Mouse (Mus musculus) spleen, embryonic (tissue): ENCODE results near the gene Pbld2.

Source experiments
- CTCF ChIA-PET: fragments of 350-600 bp; sonication (Branson Sonifier 250); formaldehyde crosslinking; loops from one replicate; lab custom pipeline; 2022; lab: Charles Lee

Gene Pbld2

DNA sequence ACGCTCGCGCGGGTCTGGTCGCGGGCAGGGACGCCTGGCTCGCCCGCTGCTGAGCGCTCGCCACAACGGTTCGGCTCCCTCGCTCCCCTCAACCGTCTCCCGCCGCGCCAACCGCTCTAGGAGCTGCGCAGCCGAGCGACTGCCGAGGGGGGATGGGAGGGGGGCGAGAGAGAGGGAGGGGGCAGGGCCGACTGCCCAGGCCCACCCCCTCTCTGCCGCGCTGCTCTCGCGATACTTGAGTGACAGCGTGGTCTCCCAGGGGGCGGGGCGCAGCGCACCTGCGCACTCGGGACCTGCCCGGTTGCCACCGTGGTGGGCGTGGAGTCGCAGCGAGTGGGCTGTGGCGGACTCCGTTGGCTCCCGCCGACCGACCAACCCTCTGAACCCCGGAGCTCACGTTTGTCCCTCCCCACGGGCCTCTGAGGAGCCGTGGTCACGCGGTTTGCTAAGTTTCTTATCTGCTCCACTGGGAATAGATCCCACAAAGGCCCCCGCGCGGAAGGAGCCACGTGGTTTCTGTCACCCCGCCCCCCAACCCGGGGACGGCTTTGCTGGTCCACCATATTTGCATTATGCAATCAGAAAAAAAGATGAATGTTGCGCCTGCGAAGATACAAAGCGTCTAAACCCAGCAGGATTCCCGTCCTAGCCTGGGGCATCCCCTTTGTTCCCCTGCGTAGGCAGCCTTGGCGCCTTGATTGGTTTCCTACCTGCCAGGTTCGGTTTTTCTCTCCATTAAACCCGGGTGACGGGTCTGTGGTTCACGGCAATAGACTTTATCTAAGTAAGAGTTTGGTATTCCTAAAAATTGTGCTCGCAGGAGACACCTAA, at the start of gene Pbld2, which contains the start of gene Hnrnph3:
Gene Pbld2, plus strand, starts transcription at position 567 of the 831 bp plus-strand sequence.
Gene Hnrnph3, minus strand, starts transcription at position 469 of the 831 bp plus-strand sequence.
- CTCF ChIA-PET = interaction anchor here (0.6 kb wide), 1 partner anchor 85 kb away, joined by 3 read pairs; no protein-coding TSS in a partner anchor

- CTCF ChIA-PET = interaction anchor here (0.5 to 0.7 kb wide), 3 partner anchors 9 to 377 kb away, joined by 3 to 5 read pairs (median 4); no protein-coding TSS in a partner anchor
Observed at GRCm38 (mm10) chr10:62979667-62980038, 44.5 kb upstream of the Pbld2 start.

GRCm38 (mm10) chr10:62980039-62980954, 43.8 kb upstream of the Pbld2 start, which contains the start of gene Rufy2:
Gene Rufy2, plus strand, starts transcription at chr10:62980223.
- CTCF ChIA-PET = interaction anchor here (0.7 kb wide), 1 partner anchor 29 kb away, joined by 4 read pairs; no protein-coding TSS in a partner anchor

DNA sequence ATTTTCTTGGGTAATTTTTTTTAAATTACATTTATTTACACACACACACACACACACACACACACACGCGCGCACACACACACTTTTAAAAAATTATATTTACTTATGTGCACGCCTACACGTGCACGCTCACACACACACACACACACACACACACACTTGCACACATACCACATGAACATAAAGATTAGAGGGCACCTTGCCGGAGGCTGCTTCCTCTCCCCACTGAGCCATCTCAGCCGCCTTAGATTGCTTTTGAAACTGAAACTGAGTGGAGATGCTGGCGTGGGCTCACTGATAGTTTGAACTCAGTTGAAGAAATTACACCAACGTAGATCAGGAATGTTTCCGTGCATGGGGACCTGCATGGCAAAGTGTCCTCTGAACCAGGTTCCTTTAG, 40.0 kb upstream of the Pbld2 start:
- CTCF ChIA-PET = no interaction called here

- CTCF ChIA-PET = no interaction called here
Observed at GRCm38 (mm10) chr10:62984495-62984894, 39.6 kb upstream of the Pbld2 start.

GRCm38 (mm10) chr10:62987341-62987740, 36.8 kb upstream of the Pbld2 start:
- CTCF ChIA-PET = no interaction called here

- CTCF ChIA-PET = interaction anchor here (0.5 kb wide), 1 partner anchor 78 kb away, joined by 3 read pairs; no protein-coding TSS in a partner anchor
Observed at GRCm38 (mm10) chr10:62990636-62991035, 33.5 kb upstream of the Pbld2 start.

- CTCF ChIA-PET = no interaction called here
Observed at GRCm38 (mm10) chr10:62993991-62994390, 30.1 kb upstream of the Pbld2 start.

DNA sequence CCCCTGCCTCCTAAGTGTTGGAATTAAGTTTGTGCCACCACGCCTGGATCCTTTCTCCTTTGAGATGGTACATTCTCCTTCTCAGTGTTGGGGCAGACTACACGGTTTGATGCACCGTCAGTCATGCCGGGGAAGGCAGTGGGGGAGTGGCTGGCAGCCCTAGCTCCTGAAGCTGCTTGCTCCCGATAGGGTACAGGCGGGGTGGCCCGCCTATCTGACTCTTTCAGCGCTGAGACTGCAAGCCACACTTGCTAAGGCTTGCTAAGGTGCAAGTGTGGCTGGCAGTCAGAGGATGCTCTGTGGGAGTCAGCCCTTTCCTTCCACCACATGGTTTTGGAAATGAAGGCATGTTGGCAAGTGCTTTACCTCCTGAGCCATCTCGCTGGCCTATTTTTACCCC, 23.5 kb upstream of the Pbld2 start:
- CTCF ChIA-PET = no interaction called here

GRCm38 (mm10) chr10:63003252-63003651, 20.9 kb upstream of the Pbld2 start:
- CTCF ChIA-PET = no interaction called here

GRCm38 (mm10) chr10:63004556-63004955, 19.6 kb upstream of the Pbld2 start:
- CTCF ChIA-PET = no interaction called here

GRCm38 (mm10) chr10:63008193-63008592, 15.9 kb upstream of the Pbld2 start:
- CTCF ChIA-PET = no interaction called here

GRCm38 (mm10) chr10:63010268-63010667, 13.8 kb upstream of the Pbld2 start:
- CTCF ChIA-PET = no interaction called here

GRCm38 (mm10) chr10:63011556-63011955, 12.6 kb upstream of the Pbld2 start:
- CTCF ChIA-PET = no interaction called here

DNA sequence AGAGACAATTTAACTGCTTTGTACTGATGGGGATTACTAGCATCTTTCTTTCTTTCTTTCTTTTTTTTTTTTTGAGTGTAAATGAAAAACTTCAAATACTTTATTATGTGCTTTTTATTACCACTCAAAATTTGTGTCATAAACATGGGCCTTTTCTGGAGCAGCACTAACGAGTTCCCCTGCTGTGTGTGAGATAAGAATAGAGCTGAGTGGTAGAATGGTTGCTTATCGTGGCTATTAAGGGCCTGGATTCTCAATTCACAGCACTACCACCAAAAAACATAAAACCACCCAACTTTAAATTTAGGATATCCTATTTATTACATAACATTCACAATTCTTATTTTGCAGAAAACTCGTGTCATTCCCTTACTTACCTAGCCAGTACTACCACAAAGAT, 10.6 kb upstream of the Pbld2 start:
- CTCF ChIA-PET = interaction anchor here (0.6 kb wide), 1 partner anchor 427 kb away, joined by 3 read pairs; no protein-coding TSS in a partner anchor

DNA sequence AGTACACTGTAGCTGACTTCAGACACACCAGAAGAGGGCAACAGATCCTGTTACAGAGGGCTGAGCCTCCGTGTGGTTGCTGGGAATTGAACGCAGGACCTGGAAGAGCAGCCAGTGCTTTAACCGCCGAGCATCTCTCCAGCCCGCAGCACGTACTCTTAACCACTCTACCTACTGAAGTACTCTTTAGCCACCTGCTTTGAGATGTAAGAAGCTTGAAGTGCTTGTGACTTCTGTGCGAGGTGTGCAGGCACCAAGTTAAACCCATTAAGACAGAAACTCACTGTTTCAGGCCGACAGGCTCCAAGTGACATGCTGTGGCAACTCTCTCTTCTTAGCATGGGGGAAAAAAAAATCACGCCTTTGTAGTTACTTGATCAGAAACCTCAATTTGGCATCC, 9.9 kb upstream of the Pbld2 start:
- CTCF ChIA-PET = no interaction called here

DNA sequence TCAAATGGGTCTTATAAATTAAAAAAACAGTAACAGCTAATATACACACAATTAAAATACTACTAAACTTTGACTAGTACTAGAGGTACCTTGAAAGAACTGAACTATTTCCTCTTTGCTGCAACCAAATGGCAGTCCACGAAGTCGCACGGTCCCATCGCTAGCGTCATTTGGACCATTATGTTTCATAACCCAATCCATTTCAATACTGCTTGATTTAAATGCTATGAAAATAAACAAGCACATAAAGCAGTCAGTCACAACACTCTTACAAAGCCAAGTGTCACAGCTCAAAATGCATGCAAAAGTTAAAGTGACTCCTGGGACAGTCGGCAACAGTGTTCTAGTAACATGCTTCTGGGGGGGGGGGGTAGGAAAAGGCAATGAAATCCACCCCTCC, 4.8 kb upstream of the Pbld2 start:
- CTCF ChIA-PET = interaction anchor here (0.6 to 0.7 kb wide), 2 partner anchors 21 to 142 kb away, joined by 3 to 6 read pairs; no protein-coding TSS in a partner anchor

- CTCF ChIA-PET = interaction anchor here (0.5 to 0.6 kb wide), 2 partner anchors 54 to 100 kb away, joined by 3 read pairs; no protein-coding TSS in a partner anchor
Observed at GRCm38 (mm10) chr10:63021702-63022101, 2.4 kb upstream of the Pbld2 start.

DNA sequence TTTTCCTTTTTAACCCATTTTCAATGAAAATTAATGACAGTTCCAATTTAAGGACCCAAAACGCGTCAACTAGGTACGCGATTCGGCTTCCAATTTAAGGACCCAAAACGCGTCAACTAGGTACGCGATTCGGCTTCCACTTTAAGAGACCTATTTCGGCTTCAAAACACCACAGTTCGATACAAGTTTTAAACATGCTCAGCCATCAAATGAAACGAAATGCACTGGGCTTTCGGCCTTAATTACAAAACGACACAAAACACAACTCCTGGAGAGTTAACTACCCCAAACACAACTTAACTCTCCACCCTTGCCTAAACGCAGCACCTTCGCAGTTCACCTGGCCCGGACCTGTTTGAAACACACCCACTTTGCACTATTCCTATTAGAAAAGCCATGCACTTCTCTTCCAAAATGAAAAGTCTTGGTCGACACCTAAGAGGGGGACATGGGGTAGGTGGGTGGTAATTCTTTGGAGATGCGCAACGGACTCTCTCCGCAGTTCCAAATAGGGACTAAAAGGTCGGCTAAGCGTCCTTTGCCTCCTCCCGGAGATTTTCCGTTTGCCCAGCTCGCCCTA, 1.5 kb upstream of the Pbld2 start:
- CTCF ChIA-PET = no interaction called here

GRCm38 (mm10) chr10:63023121-63023748, 880 bp upstream of the Pbld2 start:
- CTCF ChIA-PET = no interaction called here

DNA sequence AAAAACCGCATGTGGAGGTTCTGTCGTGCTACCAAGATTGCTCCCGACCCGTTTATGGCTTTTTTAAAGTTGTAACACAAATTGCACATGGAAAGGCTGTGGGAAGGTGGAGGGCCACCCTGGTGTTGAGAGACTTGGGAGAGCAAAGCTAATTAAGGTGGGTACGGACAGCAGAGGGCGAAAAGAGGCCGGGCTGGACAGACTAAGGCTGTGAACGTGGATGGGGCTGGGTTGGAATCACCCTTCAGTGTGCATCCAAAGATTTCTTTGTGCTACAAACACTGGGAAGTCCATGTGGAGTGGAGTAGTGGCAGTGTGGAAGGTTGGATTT, 430 bp downstream of the Pbld2 start:
- CTCF ChIA-PET = interaction anchor here (0.6 kb wide), 1 partner anchor 85 kb away, joined by 3 read pairs; no protein-coding TSS in a partner anchor
